Mouse (Mus musculus): ENCODE measurements around the gene Dock1.

DNA sequence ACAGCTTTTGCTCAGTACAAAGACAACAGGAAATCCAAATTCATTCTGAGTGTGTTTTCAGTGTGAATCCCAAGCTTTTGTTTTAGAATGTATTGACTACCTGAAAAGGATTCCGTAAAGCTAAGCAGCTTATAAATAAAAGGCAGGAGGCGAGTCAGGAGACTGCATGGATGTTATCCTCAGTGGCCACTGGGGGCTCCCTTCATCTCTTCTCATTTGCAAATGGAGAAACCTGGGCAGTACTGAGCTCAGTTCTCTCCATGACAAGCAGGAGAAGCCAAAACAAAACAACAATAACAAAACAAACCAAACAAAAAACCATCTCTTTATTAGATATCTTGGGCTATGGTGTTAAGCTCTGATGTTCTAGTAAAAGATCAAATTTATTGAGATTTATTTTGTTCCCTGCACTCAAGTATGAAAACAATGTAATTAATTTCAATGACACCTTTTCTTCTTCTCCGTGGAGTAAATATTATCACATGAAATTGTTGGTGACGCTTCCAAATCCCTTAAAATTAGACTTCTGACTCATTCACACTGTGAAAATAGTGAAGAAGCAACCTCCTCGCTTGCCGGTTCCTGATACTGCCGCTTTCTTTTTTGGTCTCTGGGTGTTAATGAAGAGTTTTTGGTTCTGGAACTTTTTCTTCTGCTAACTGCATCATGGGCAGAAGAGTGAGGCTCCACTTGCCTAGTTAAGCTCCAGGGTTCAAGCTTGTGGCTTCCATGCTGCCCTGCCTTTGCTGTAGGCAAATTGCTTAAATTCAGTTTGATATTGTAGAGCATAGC, 275.7 kb downstream of the Dock1 start:
- TF ChIP-seq POLR2A (IDR thresholded peaks at IDR 0.05; ENCODE audit: insufficient read depth, low read depth, low read length): no peak
- no peak for TF ChIP-seq CTCF (IDR thresholded peaks at IDR 0.05; ENCODE audit: insufficient read depth, low read depth, low read length)
